Mouse (Mus musculus) forelimb bud, embryonic 11.5 days (tissue): ENCODE data around the gene Spic.
A peak's percentile ranks its signal among the peaks of the same experiment; 100 is the strongest.
"Not testable (repeated sequence)": the region's sequence is repeated elsewhere in the genome, so short reads cannot be mapped to it uniquely, and the experiment has no call there.

Source experiments
- DNase-seq: peaks from one replicate; pipeline ENCODE4 v3.0.0-alpha.2; 2012; ENCODE audit warnings: low read depth, low spot score

The Spic gene

DNA sequence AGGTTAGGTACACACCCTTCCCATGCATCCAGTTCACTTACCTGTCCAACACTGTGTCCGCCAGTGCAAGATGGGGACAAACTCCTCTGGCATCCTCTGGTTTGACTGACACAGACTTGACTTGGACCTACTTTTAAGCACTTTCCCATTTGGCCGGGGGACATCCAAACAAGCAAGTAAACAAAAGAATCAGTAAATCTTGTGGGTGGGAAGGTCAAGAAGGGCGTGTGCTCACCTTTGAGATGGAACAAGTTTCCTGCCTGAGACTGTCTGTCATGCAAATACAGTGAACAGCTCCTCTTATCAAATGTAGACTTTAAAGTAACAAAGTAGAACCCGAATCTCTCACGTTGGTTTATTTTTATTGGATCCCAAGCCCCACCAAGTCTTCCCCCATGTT is at the start of gene Spic:
Gene Spic, minus strand, starts transcription at position 91 of the 400 bp plus-strand sequence.
- no peak for DNase-seq

DNA sequence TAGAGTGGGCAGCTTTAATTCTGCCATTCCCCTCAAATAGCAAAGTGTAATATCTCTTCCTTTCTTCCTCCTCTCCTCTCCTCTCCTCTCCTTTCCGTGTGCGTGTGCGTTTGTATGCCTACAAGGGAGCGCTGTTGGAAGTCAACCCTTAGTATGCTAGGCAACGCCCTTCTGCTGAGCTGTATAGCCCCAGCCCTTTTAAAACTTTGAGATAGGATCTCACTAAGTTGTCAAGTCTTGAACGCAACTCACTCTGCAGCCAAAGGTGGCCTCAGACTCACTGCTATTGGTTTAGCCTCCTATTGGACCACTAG is 47.5 kb upstream of the Spic start:
- no peak for DNase-seq

DNA sequence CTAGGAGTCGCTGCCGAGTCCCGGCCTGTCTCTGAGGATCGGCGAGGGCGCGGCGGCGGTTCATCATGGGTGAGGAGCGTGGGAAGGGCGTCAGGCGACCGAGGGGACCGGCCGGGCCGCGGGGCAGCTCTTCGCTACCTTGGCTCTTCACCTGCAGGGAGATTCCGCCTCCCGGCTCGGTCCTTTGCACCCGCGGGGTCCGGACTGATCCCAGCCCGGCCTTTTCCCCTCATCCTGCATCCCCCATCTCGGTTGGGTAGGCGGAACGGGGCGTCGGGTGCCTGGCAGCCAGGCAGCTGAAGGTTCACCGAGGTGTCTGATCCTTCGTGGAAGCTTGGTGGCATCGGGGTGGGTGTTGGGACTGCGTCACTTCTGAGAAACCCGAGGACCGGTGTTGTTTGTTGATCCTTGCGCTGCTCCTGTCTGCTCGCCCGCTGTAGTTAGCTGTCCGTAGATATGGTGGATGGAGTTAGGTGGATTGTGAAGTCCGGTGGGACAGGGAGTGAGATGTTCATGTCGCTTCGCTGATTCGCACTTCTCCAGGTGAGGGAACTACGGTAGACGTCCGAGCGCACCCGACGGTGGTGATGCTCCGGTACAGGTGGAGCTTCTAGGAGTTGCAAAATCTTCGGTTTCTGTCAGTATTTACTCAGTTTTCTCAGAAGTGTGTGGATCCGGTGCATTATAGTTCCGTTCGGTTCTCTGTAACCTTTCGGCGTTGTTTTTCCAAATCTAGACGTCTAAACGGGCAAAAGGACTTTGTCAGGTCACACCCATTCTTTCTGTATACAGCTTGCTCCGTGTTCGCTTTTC is 46.9 kb upstream of the Spic start:
- DNase-seq = no peak

DNA sequence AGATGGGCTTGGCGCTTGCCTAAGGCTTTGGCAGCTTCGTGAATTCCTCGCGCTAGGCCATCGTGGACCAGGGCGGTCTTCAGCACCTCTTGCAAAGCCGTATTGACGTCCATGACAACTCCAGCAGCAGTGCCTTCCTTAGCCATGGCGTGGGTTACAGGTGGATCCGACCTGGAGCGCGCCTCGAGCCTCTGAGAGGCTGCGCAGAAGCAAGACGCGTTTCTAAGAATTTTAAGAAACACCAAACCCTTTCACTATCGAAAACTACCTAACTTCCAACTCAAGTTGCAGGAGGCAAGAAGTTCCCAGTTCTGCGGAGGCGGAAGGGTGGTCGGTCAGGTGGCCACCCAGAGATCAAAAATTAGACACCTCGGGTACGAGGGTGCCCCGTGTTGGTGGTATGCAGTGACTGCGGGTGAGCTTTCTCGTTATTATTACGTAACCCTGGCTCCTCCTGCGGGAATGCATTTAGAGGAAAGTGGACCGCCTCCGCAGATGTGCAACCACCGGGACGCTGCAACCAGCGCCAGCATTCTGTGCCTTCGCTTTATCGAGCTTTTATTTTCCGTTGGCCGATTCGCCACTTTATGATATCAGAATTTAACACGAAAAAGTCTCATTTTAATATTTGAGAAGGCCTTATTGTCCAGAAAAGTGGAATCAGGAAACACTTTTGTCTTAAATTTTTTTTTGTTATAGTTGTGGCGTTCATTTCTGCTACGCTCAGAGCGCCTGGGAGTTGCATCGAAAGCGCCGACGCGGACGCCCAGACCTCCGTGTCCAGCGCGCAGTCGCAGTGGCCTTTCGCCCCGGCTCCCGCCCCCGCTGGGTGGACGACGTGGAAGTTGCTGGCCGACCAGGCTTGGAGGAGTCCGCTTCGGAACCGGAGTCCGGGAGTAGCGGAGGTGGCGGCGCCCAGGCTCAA is 46.0 kb upstream of the Spic start, which contains the start of gene Arl1:
Gene Arl1, plus strand, starts transcription at position 288 of the 925 bp plus-strand sequence.
- DNase-seq = peak; percentile 89

DNA sequence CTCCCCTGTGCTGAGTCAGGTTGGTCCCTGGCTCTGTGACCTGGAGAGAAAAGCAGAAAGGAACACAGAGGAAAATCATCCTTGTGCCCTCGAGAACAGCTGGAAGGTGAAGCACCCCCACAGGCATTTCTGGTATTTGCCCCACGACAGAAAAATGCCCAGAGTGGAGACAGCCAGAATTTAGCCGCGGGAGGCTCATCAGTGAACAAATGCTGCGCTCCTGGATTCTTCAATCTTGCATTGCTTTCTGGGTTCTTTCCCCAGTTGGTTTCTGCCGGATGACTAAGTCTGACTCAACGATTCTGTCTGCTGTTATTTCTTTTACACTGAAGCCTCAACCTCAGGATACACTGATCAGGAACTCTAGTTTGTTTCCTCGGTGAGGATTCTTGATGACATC is 43.4 kb upstream of the Spic start:
- DNase-seq = no peak

DNA sequence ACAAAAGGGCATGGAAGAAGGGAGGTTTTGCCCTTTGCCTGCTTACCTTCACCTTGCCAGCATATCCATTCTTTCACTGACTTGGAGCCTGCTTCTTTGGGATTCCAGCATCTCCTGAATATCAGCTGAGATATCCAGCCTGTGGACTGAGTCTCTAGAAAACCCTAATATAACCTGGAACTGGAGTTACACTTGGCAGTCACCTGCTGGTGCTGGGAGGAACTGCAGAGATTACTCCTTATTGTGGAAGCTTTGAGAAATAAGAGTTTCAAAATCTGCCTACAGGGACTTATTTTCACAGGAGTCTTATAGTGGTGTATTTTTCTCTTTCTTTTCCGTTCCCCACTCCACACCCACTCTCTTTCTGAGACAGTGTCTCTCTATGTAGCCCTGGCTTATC is 42.3 kb upstream of the Spic start:
- DNase-seq = peak; percentile 51

DNA sequence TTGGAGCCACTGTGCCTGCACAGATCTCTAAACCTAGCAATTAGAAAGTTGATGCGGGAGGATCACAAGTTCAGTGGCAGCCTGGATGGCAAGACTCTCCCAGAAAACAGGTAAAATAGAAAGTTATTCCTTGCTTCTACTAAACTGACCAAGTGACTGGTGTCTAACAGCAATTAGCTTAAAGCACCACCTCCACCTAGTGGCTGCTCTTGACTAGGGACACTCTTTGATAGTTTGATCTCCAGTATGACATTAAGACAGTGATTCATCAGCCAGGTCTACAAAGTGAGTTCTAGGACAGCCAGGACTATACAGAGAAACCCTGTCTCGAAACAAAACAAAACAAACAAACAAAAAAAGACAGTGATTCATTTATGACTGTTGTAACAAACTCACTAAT is 40.5 kb upstream of the Spic start:
- no peak for DNase-seq

DNA sequence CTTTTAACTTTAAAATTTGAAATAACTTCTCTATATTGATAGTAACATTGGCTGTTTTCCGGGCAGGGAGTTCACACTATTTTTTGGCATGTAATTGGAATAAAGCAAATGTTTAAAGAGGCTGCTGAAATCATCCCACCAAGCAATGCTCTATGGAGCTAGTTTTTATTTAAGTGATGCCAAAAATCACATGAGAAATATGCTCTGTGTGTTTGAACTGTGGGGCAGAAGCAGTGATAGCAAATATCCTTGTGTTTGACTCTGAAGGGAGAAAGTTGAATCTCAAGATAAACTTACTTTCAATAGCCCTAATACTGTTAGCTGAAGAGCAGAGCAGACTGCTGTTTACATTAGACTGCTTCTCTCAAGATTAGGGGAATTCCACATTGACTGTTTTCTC is 34.8 kb upstream of the Spic start:
- no peak for DNase-seq

DNA sequence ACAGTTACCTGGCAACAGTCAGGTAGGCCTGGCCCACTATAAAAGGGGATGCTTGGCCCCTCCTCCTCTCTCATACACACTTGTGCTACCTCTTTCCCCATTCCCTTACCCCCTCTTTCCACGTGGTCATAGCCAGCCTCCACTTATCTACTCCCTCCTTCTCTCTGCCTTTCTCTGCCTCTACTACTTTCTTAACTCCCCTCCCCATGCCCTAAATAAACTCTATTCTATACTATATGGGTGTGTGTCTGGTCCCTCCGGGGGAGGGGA is 32.9 kb upstream of the Spic start:
- DNase-seq = no peak

DNA sequence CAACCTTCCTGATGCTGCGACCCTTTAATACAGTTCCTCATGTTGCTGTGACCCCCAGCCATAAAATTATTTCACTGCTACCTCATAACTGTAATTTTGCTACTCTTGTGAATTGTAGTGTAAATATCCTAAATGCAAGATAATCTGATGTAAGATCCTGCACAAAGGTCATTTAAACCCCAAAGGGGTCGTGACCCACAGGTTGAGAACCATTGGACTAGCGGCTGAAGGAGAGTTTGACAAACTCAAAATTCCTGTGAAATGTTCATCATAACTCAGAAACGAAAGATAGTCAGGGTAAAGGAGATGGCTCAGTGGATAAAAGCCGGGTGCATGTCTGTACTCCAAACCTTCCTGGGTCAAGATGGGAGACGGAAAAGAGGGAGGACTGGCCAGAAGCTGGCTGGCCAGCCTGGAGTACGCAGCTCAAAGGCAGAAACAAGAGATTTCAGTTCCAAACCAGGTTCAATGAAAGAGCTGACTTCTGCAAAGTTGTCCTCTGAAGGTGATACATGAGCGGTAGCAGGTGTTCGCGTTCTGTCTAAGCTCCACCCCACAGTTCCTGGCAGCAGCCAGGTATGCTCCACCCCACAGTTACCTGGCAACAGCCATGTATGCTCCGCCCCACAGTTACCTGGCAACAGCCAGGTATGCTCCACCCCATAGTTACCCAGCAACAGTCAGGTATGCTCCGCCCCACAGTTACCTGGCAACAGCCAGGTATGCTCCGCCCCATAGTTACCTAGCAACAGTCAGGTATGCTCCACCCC is 32.4 kb upstream of the Spic start:
- no peak for DNase-seq

DNA sequence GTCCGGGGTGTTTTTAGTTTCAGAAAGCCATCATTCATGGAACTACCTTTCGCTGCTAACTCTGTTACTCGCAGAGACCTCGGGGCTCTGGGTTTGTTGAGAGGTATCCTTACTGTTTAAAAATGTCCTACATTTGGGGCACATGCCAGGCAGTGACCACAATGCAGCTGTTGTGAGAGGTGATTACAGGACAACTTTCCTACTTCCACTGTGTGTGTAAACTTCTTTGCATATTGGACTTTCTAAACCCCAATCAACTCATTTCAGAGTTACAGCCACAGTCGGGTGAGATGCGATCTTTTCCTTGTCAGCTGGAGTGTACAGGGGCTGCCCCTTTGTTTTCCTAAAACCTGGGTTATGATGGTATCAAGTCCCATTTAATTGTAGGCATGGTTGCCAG is 30.8 kb upstream of the Spic start:
- no peak for DNase-seq

DNA sequence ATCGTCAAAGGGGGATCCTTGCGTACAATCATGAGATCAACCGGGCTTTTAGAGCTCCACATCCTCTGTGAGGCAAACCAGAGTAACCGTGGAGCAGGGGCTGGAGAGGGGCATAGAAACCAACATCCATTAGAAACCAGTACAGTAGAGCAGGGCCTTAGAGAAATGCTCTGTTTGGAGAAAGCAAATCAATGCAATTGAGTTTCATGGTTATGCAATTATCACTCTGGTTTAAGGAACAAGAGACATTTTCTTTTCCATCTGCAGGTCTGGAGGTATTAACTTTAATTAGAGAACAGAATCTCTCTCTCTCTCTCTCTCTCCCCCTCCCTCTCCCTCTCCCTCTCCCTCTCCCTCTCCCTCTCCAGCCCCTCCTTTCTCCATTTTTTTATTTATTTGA is 29.9 kb upstream of the Spic start:
- DNase-seq = no peak

DNA sequence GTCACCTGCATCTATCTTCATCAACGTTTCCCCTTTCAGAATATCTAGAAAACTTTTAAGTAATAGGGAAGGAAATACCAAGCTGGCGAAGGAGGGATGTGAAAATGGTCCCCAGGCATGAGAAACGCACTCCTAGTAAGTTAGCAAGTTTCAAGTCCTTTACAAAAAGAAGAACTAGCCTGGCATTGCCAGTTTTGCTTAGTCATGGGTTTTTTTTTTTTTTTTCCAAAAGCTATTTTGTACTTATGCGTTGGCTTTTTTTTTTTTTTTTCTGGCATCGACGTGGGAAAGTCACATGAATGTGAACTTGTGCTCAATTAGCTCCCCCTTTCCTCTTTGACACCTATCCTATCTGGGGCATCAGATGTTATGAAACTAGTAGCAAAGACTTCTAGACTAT is 27.5 kb upstream of the Spic start:
- DNase-seq = no peak

DNA sequence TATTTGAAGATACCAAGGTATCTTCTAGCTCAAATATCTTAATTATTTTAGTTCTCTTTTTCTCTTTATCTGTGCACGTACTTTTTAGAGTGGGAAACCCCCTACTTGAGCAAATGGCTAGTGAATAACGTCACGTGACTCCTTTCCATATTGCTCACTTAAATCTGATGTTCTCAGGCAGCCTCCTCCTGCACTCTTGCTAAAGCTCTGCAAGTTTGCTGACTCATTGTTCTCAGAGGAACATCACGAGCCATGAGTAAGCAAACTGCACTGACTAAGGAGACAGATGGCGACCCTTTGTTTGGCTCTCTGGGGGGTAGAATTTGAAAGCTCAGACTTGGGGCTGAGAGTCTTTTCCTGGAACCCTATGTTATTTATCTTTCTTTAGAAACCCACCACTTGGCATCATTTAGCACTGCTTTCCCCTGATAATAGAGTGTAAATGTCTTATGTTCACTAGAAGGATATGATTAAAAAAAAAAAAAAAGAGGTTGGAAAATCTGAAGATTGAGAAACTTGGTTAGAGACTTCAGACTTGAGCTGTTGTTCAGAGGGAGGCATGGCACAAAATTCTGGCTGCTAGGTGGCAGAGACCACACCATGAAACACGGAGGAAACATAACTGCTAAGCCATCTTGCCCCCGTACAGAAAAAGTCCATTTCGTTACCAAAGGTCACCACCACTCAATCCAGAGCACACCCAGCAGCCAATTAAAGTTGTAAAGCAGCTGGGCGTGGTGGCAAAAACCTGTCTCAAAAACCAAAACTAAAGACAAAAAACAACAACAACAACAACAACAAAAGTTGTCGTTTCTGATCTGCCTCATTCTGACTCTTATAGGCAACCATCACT is 24.1 kb upstream of the Spic start:
- no peak for DNase-seq

DNA sequence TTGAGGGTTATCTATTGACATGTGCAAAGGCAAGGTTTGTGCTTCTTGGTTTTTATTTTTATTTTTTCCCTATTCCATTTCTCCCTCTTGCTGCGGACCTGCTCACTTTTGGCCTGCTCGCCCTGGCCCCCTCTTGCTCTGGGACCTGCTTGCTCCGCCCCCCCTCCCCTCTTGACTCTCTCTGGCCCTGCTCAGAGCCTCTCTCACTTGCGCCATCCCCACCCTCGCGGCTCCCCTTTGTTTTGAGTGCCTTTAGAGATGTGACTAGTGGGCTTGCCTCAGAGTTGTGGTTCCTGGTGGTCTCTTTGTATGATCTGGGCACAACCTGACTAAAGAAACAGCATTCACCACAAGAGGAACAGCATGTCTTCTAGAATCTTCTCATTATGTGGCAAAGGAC is 16.1 kb upstream of the Spic start:
- DNase-seq = no peak

DNA sequence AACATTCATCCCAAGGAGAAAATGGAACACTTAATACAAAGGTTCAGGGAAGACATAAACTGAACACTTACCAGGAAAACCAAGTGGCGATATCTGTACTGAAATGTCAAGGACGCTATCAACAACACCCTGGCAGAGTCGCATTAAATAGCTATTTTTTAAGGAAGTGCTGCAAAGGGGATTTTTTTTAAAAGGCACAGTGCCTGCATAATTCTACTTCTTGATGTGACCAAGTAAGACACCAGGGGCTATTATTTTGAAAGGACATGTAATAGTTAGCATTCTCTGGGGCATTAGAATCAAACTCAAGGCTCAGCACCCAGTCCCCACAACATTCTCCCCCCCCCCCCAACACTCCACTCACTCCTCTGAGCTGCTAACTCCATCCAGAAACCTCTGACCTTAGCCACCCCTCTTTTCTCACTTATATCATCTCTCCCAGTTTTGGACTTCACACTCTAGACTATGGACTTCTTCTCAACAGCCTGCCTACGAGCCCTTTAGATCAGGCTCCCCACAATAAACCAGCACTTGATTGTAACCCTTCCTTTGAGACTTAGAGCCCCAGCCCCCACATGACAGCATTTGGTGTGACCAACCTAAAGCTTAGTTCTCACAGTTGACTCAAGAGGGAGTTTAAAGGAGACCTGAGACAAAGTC is 1.8 kb downstream of the Spic start:
- no peak for DNase-seq

DNA sequence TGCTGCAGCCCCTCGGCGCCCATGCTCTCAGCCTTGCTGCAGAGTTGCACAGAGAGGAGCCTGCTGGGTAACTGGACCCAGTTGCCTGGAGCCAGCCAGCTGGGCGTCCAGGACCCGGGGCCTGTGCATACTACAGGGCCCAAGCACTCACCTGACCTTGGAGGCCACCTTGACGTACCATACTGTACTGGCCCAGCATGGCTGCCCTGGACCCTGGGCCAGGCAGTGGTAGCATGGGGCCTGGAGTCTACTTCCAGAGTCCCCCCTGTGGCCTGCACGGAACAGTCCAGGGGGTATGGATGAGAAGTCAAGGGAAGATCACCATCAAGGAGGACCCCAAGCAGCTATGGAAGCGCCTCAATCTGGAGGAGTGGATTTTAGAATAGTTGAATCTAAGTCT is 12.0 kb downstream of the Spic start:
- DNase-seq = no peak

DNA sequence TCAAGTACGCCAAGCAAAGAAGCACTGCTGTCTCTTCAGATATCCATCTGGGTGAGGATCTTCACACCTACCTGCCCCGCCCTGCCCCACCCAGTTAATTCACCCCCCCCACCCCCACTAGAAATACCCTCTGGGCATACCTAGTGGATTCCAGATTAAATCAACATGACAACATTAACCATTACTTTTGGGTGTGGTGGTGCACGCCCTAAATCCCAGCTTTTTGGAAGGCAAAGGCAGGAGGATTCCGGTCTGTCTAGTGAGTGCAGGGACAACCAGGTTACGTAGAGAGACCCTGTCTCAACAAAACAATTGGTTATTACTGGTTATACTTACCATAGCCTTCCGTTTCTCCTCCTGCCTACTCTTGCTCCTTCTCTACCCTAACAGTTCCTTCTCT is 12.7 kb downstream of the Spic start:
- no peak for DNase-seq

DNA sequence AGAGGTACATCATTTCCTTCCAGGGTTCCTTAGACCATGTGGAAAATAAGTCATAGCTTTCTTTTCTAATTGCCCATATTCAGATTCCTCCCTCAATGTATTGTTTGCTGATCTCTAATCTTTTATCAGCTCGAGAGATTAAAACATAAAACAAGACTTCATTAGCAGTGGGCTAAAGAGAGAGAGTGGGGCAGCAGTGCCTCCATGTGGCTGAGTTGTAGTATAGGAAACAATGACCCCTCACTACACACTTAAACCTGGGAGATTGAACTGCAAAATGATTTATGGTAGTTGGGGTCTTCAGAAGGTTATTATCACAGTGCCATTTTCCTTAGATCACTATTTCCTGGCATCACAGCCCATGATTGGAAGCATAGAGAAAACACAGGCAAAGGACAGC is 15.1 kb downstream of the Spic start:
- no peak for DNase-seq

DNA sequence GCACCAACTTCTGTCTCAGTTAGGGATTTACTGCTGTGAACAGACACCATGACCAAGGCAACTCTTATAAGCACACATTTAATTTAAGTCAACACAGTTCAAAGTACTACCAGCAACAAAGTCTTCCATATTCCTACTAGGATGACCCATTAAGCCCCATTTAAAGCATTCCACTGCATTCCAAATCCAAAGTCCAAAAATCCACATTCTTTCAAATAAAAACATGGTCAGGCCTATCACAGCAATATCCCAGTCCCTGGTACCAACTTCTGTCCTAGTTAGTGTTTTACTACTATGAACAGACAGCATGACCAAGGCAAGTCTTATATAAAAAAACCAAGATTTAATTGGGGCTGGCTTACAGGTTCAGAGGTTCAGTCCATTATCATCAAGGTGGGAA is 21.0 kb downstream of the Spic start:
- DNase-seq = not testable (repeated sequence)

DNA sequence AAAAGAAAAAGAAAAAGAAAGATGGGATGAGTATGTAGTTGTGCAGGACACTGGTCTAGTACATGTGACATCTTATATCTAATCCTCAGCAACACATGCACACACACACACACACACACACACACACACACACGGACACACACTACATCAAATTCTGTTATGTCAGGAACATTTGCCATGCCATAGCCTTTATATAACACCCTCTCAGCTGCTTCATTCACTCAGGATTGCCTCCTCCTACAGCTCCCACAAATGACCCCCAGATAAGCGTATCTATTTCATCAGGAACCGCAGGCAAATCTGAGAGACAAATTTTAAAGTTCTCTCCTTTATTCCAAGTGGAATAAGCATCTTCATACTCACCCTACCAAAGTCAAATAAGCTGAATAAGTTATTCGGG is 25.9 kb downstream of the Spic start:
- no peak for DNase-seq
